Mouse (Mus musculus): Measurements from ENCODE around the gene Pdgfra.

Gene Pdgfra

DNA sequence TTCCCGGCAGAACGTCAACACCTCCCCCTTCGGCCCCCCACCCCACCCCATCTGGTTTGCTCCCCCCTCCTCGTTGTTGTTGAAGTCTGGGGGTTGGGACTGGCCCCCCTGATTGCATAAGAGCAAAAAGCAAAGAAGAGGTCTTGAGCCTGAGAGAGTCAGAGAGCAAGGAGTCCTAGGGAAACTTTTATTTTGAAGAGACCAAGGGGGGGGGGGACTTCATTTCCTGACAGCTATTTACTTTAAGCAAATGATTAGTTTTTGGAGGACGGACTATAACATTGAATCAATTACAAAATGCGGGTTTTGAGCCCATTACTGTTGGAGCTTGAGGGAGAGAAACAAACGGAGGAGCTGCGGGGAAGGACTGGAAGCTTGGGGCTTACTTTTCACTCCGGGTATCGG, at the start of gene Pdgfra:
TSS of gene Pdgfra (plus strand) at position 272 of the 405 bp plus-strand sequence.
- ATAC-seq (ENCODE audit: low TSS enrichment), result no peak

DNA sequence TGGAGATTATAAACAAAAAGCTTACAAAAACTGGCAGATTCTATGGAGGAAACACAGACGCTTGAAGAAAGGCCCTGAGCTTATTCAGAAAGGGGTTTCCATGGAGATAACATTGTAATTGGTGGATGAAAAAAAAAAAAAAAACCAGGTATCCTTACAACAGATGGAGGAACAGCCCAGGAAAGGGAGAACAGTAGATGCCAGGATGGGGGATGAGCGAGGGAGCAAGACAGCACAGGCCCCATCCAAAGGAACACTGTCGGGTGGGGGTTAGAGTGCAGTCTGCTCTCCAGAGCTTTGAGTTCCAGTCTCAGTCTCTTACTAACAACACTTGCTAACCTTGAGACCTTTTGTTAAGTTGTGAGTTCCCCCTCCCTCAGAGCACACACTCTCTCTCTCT, 45.6 kb upstream of the Pdgfra start:
- no peak for ATAC-seq (ENCODE audit: low TSS enrichment)

DNA sequence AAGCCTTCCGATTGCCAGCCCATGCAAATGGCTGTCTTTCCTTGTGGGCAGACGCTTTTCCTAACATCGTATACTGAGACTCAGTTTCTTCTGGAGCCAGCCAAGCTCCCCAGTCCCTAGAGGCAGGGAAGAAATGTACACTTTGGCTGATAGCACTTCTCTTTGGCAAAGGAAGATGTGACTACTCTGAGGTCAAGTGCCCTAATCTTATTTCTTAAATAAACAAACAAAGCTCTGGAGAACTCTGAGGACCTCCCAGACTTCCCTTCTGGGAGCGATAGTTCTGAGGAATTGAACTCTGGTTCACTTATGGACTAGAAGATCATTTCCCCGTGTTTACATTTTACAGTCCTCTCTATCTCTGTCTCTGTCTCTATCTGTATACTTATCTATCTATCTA, 42.7 kb upstream of the Pdgfra start:
- ATAC-seq (ENCODE audit: low TSS enrichment), result no peak

DNA sequence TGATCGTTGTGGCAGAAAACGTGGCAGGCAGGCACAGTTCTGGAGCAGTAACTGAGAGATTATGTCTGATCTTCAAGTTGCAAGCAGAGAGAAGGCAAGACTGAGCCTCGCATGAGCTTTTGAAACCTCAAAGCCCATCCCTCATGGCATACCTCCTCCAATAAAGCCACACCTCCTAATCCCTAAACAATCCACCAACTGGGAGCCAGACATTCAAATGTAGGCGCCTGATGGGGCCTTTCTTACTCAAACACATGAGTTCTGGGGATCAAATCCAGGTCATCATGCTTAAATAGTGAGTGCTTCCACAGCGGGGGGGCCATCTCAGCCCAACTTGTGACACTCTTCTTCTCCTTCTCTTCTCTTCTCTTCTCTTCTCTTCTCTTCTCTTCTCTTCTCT, 40.3 kb upstream of the Pdgfra start:
- no peak for ATAC-seq (ENCODE audit: low TSS enrichment)

DNA sequence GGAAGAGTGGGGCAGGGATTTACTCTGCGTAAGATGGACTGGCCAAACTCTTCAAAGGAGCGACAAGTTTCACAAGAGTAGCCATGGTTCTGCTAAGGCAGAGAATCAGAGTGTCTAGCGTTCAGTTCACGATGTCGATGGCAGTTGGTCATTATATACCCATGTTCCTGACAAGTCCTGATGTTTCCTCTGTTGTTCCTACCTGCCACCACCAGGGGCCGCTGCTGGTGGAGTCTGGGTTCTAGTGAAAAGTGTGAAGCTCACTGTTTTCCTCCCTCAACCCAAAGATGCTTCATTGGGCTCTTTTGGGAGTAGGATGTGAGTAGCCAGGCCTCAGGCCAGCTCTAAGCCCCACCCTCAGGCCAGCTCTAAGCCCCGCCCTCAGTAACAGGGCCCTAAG, 33.3 kb upstream of the Pdgfra start:
- ATAC-seq (ENCODE audit: low TSS enrichment), result no peak

DNA sequence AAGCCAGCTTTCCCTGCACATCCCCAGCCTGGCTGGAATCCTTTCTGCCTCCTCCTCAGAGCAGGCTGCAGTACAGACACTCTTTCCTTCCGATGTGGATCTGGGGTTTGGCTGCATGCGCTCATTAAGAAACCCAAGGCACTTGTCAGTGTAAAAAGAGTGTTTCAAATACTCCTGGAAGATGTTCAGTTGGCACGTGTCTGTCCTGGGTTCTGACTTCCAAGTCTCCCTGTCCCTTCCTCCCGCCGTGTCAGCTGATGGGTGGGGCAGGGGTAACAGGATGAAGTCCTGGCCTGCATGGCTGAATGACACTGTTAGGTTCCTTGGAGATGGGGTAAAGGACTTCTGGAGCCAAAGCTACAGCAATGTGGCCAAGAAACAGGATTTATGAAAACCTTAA, 30.4 kb upstream of the Pdgfra start:
- ATAC-seq (ENCODE audit: low TSS enrichment), result no peak

DNA sequence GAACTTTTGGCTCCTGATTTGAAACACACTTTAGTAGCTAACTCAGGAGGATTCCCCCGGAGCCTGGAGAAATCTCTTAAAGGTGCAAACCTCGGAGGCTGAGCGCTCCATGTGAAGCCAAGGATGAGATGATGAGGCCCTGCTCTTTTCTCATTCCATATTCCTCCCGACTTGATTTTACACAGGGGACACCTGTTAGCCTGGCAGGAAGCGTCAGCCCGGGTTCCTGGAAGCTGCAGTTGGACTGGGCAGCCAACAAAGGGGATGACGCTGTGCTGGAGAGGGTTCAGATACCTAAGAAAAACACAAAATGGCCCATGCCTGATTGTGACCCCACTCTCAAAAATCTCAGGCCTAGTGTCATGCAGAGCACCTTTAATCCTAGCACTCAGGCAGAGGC, 17.4 kb upstream of the Pdgfra start:
- no peak for ATAC-seq (ENCODE audit: low TSS enrichment)

DNA sequence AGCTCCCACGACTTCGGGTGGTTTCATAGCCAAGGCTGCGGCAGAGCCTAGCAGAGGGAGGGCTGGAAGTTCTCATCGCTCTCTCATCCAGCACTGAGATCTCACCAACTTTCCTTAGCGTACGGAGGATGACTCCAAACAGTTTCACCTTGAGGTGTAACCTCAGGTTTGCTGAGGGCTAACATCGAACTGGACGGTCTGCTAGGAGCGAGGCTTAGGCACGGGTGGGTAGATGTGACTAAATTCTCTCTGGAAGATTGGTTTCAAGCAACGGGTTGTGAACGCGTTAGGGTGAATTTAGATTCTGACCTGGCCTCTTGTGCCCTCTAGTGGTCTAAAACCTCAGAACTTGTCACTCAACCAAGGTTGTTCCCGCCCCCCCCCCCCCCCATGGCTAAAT, 9.0 kb upstream of the Pdgfra start:
- ATAC-seq (ENCODE audit: low TSS enrichment), result peak; percentile 80

DNA sequence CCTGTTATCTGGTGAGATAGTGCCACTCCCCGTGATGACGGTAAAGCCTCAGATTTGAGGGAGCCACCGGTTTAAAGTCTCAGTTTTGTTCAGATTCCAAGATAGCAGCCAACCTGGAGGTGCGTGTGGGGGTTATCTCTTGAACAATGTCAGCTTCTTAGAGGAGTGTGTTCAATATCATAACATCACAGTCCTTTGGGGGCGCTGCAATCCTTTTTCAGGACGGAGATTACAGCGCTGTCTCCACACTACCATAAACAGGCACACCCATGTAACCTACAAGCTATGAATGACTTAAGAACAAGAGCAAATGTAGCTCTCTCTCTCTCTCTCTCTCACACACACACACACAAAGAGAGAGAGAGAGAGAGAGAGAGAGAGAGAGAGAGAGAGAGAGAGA, 8.3 kb upstream of the Pdgfra start:
- no peak for ATAC-seq (ENCODE audit: low TSS enrichment)

DNA sequence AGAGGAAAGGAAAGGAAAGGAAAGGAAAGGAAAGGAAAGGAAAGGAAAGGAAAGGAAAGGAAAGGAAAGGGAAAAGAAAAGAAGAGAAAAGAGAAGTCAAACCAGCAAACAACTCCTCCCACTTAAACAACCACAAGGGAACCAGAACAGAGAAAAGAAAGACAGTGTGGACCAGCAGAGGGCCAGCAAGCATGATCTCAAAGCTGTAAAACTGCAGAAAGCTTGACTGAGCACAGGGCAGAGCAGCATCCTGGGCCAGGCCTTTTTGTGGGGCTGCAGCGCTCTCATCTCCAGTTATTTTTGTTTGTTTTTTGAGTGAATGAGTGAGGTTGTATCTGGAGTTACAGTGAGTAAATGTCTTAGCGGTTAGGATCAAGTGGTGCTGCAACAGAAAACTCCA, 6.8 kb upstream of the Pdgfra start:
- no peak for ATAC-seq (ENCODE audit: low TSS enrichment)

DNA sequence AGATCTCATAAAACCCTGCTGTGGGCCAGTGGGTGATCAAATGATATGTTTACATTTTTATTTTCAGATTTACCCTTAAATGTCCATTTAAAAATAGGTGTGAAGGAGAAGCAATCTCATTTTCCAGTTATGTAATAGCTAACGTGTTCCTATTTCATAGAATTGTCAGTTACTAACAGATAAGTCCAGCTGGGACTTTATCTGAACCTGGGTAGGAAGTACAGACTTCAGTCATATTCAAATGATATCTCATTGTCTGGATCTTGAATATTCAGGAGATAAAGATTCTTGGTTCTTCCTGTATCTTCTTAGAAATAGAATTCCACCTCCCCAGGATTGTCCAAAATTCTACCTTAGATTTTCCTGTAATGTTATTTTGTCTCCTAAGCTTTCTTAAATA, 5.6 kb upstream of the Pdgfra start:
- no peak for ATAC-seq (ENCODE audit: low TSS enrichment)

DNA sequence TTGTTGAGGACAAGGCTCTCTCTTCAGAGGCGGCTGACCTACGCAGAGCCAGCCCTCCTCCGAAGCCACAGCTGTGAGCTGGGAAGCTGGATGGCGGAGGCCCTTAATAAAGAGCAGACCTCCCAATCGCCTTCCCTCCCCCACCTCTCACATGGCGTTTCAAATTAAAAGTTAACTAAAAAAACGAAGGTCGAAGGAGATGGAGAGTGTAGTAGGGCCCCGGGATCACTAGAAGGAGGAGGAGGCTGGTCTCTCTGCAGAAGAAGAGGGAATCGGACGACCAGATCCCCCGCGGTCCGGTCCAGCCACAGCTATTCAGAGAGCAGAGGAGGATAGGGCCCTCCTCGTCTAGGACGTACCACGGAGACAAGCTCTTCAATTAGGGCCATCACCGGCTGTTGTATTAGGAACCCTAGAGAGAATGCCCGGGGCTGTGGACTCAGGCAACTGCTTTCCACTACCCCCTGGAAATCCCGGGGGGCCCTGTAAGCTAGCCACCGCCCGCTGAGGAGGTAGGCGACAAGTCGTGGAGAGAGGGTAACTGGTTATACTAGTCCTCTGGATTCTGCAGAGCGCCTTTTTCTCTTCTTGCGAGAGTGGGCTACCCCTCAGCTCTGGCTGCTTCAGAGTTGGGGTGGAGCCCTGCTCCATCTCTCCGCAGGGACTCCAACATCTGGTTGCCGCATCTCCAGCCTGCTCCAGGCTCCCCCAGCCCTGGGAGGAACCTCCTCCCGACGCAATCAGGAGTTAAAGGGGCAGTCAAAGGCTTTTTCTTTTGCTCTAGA, 3.6 kb upstream of the Pdgfra start:
- ATAC-seq (ENCODE audit: low TSS enrichment), result no peak

DNA sequence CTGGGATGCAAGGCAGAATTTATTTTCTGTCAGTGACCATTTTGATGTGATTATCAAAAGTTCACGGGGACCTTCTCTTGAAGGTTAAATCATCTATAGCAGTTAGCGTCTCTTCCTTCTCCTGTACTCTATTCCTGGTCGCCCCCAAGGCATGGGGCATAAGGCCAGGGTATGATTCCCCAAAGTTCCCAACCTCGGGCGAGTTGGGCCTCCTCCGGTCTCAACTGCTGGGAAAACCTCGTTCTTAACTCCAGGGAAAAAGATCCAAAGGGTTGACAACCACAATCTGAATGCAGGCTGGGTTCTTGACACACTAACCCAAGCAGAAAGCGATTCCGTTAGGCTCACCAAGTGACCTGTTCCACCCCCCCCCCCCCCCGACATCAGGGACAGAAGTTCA, 2.7 kb upstream of the Pdgfra start:
- no peak for ATAC-seq (ENCODE audit: low TSS enrichment)

DNA sequence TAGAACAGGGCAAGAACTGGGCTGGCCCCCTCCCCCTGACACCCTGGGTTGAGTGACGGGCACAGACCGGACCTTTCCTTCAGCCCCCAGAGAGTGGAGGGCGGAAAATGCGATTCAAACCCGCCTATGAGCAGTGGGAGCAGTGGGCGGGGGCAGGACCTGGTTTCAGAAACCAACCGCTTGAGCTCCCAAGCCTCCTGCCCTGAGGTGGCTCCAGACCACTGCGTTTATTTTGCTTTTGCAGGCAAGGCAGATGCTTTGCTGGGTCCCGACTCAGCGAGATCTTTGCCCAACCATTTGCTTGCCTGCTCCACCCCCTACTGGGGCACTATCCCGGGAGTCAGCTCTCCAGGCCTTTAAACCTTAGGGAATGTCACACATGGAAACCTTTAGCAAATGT, 2.2 kb upstream of the Pdgfra start:
- ATAC-seq (ENCODE audit: low TSS enrichment), result no peak

DNA sequence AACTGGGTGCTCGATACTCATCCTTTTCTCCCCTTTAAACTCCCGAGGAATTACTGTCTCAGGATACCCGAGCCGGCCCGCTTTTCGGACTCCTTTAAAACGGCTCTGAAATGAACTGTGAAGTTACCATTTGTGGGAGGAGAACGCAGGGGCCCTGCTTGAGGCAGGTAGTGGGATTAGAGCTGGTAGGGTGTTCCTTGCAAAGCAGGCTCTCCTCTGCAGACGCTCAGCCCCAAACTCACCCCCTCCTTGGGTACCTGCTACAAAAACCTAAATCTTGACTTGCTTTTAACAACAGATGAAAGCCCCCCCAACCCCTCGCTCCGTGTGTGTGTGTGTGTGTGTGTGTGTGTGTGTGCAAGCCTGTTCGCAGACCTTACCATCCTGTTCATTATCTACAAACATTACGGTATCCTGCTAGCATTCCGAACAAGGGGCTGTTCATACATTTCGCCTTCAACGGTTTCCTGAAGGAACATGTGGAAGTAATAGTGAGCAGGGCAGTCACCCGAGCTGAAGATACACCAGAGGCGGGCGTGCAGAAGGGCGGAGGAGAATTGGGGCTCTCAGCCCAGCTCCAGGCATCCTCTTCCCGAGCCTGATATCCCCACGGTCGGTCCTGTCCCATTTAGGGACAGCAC, 1.6 kb upstream of the Pdgfra start:
- no peak for ATAC-seq (ENCODE audit: low TSS enrichment)

DNA sequence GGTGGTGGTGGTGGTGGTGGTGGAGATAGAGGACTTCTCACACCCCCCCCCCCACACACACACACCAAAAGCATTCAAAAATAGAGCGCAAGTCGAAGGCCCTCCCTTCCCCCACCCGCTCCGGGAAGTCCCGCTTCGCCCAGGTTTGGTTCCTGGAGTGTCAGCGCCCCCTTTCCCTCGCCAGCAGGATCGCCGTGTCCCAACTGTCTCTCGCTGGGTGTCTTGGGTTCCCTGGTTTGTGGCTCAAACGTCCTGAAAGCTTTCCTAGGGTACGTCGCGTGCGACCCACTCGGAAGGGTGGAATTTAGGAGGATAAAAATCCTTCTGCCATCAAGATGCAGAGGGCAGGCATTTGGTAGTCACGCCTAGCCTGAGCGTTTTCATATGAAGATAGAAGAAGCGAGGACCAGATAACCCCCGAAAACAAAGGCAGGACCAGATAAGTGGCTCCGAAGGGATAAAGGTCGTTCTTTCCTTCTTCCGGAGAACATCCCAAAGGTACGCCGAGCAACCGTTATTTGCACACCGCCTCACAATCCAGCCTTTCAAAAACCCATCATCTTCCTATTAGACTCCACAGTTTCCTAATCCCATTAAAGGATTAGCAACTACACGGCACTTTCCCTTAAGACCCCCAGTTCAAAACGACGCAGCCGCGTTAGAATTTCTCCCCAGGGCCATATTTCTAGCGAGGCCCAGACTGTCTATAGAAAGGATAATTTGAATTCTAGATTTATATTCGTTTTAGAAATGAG, 769 bp upstream of the Pdgfra start:
- no peak for ATAC-seq (ENCODE audit: low TSS enrichment)

DNA sequence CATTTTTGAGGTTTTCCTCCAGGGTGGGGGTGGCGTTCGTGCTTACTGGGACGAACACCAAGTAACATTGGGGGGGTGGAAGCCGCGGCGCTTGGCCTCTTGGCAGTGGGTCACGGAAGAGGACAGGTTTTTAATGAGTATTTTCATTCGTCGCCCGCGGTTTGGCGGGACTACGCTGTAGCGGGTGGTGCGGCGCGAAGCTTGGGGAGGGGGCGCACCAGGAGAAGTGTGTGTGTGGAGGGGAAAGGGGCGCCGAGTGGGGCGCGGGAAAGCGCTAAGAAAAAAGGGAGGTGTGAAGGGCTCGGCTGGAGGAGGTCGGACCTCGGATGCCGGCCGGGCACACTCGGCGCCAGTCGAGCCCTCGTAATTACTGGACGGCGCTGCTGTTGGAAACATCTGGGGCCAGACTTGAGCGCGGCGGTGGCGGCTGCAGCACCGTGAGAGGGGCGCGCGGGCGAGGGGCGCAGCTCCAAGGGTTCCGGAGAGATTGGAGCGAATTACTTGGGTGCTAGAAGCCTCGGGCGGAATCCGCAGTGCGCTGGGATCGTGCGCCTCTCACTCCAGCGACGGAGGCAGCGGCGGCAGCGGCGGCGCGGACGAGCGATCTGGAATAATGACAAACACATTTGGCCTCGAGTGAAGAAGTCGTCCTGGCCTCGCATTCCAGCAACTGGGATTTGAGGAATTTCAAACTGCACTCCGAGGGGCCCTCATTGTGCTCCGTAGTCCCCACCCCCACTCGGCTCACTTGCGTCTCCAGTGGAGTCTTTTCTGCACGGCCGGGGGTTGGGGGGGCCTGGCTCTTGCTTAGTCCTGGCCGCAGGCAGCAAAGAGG, 916 bp downstream of the Pdgfra start:
- ATAC-seq (ENCODE audit: low TSS enrichment), result no peak

DNA sequence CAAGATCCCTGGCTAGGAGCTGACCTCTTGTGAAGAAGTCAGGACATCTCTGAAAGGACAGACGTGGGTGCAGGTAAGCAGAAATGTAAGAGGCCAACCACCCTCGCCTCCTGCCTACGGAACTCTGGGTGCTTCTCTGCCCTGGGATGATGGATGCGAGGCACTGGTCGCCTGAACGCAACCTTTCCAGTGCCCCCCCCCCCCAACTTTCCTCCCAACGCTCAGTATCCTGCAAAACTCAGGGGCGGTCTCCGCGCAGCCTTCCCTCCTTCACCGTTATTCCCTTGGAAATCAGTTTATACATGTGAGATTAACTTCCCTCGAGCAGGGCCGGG, 1.5 kb downstream of the Pdgfra start:
- no peak for ATAC-seq (ENCODE audit: low TSS enrichment)

DNA sequence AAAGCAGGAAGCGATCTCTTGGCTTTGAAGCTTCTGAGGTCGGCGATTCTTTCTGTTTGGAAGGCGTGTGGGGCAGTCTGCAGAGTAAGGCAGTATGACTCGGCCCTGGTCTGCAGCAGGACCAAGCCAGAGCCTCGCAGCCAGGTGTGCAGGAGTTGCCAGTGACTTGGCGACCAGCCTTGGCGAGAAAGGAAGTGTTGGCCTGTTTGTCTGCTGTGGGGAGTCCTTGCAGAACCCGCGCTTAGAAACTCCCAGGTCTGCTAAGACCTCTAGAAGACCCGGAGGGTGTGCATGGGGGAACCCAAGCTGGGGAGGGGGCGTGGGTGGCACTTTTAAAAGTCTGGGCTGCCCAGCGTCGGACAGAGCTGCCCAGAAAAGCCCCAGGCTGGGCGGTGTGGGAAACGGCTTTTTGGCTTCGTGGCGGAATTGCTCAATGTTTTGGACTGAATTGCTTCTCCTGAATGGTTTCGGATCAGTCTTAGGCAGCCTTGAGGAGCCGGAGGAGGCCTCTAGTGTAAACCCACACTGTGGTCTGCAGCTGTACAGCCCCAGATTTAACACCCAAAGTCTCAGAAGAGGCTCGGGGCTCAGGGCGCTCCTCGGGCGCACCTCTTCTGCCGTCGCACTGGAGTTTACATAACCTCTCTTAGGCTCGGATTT, 2.0 kb downstream of the Pdgfra start:
- no peak for ATAC-seq (ENCODE audit: low TSS enrichment)

DNA sequence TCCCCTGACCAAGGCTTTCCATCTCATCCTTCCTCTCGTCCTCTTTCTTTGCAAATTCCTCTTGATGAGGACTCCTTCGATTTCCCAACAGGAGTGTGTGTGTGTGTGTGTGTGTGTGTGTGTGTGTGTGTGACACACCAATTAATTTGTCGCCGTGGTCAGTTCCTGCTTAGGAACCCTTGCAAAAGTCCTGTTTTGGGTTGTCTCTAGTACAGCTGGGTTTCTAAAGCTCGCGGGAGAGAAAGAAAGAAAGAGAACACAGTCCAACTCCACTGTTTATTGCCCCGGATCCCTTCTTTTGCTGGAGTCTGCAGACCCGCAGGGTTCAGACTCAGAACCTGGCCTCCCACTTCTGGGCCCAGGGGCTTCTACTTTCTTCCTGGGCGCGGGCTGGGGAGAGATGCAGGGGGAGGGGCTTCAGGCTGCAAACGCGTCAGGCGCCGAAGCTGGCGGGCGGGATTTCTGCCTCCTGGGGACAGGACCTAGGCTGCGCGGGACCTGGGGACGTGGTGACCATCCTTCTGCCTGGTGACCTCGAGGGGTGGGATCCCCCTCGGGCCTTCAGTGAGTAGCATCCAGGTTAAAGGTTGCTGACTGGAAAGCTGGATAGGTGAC, 2.6 kb downstream of the Pdgfra start:
- ATAC-seq (ENCODE audit: low TSS enrichment), result no peak

DNA sequence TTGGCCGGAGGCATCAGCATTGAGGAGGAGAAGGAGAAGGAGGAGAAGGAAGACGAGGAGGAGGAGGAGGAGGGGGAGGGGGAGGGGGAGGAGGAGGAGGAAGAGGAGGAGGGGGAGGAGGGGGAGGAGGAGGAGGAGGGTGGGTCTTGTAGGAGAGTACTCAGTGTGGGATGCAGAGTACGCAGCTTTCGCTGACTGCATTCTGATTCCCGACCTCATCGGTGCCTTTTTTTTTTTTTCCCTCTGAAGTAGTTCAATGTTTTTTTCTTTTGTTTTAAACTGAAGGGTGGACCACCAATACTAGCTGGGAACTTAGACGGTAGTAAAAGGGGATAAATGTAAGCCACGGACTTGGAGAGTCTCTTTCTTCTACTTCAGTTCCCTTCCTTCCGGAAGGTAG, 3.2 kb downstream of the Pdgfra start:
- ATAC-seq (ENCODE audit: low TSS enrichment), result no peak

Measured in frontal cortex, adult (tissue).